Mouse (Mus musculus): ENCODE measurements around the gene F3. TPM values are rescaled to one million over a fixed set of nuclear protein-coding genes. Genes with fewer than 3 reads are reported as not detected.
A peak's percentile ranks its signal among the peaks of the same experiment; 100 is the strongest.

F3 gene
- polyA plus RNA-seq, 1 experiment = 56.6 TPM

DNA sequence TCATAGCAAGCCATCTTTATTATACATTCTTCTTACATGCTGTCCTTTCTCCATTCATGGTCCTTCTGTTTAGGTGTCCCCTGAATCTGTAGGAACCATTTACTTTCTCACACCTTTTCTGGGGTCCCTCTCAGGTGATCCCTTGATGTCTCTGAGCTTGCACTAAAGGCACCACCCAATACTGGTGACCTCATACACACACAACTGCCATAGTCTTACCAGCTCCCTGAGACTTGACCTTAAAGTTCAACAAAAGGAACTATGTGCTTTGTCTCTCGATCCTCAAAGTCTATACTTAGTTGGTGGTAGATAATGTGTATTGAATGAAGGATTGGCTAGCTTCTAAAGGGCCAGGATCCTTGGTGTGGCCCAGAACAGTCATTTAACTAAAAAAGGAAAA, 37.4 kb upstream of the F3 start:
- WGBS = 85% methylated on average over 1 of the region's 1 CpGs

GRCm38 (mm10) chr3:121686408-121686911, 36.9 kb upstream of the F3 start:
- no peak overlapping the region for H3K27ac ChIP-seq (ENCODE audit: insufficient read depth, low read length)
- DNase-seq = peak; percentile 19 to 23
- H3K27me3 ChIP-seq (ENCODE audit: control insufficient read depth, insufficient read depth, low read length) = no peaks in the 10 kb centered on the region
- WGBS = 29% methylated on average over 4 of the region's 4 CpGs
- no peak for TF ChIP-seq POLR2A (IDR thresholded peaks at IDR 0.05; ENCODE audit: borderline replicate concordance, insufficient read depth, low read length)
- no peak for TF ChIP-seq CTCF (IDR thresholded peaks at IDR 0.05; ENCODE audit: borderline replicate concordance, insufficient read depth, low read depth, low read length)
- H3K4me3 ChIP-seq (replicated peaks; ENCODE audit: insufficient read depth, low read depth, low read length) = no peak overlapping the region
- no peaks in the 10 kb centered on the region for H3K4me1 ChIP-seq (ENCODE audit: control insufficient read depth, insufficient read depth, low read length)

More for the DNA sequence above, 37.4 kb upstream of the F3 start:
- Histone ChIP-seq H3K4me1 (ENCODE audit: control insufficient read depth, insufficient read depth, low read length) (no peaks in the 10 kb centered on the region), H3K27ac (ENCODE audit: insufficient read depth, low read length) (no peak overlapping the region), H3K27me3 (ENCODE audit: control insufficient read depth, insufficient read depth, low read length) (no peaks in the 10 kb centered on the region), H3K4me3 (replicated peaks; ENCODE audit: insufficient read depth, low read depth, low read length) (no peak overlapping the region)
- TF ChIP-seq CTCF (IDR thresholded peaks at IDR 0.05; ENCODE audit: borderline replicate concordance, insufficient read depth, low read depth, low read length) (no peak), POLR2A (IDR thresholded peaks at IDR 0.05; ENCODE audit: borderline replicate concordance, insufficient read depth, low read length) (no peak)
- no peak for DNase-seq

DNA sequence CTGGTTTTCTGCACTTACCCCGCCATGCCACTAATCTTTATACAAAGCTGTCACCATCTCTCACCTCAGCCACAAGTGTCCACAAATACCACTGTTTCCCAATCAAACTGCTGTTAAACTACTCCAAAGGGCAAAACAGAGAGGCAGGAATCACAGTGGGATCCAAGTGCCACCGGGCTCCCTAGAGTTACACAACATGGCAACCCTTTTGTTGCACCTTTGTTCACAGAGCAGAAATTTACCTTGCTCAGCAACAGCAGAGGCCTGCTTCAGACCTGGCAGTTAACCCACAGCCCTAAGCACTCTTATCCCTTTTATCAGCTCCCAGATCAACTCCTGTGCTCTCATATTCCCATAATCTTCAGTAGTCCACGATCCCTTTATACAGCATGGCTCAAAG, 35.6 kb upstream of the F3 start:
- no peak overlapping the region for H3K27ac ChIP-seq (ENCODE audit: insufficient read depth, low read length)
- 88% methylated on average over 3 of the region's 3 CpGs for WGBS
- no peaks in the 10 kb centered on the region for H3K4me1 ChIP-seq (ENCODE audit: control insufficient read depth, insufficient read depth, low read length)
- no peak overlapping the region for H3K4me3 ChIP-seq (replicated peaks; ENCODE audit: insufficient read depth, low read depth, low read length)
- DNase-seq = no peak
- H3K27me3 ChIP-seq (ENCODE audit: control insufficient read depth, insufficient read depth, low read length) = no peaks in the 10 kb centered on the region
- TF ChIP-seq CTCF (IDR thresholded peaks at IDR 0.05; ENCODE audit: borderline replicate concordance, insufficient read depth, low read depth, low read length) = no peak
- no peak for TF ChIP-seq POLR2A (IDR thresholded peaks at IDR 0.05; ENCODE audit: borderline replicate concordance, insufficient read depth, low read length)

GRCm38 (mm10) chr3:121689029-121689428, 34.3 kb upstream of the F3 start:
- TF ChIP-seq POLR2A (IDR thresholded peaks at IDR 0.05; ENCODE audit: borderline replicate concordance, insufficient read depth, low read length) (no peak), CTCF (IDR thresholded peaks at IDR 0.05; ENCODE audit: borderline replicate concordance, insufficient read depth, low read depth, low read length) (no peak)
- Histone ChIP-seq H3K27me3 (ENCODE audit: control insufficient read depth, insufficient read depth, low read length) (no peaks in the 10 kb centered on the region), H3K4me3 (replicated peaks; ENCODE audit: insufficient read depth, low read depth, low read length) (no peak overlapping the region), H3K27ac (ENCODE audit: insufficient read depth, low read length) (no peak overlapping the region), H3K4me1 (ENCODE audit: control insufficient read depth, insufficient read depth, low read length) (no peaks in the 10 kb centered on the region)
- WGBS = 92% methylated on average over 5 of the region's 5 CpGs
- no peak for DNase-seq

DNA sequence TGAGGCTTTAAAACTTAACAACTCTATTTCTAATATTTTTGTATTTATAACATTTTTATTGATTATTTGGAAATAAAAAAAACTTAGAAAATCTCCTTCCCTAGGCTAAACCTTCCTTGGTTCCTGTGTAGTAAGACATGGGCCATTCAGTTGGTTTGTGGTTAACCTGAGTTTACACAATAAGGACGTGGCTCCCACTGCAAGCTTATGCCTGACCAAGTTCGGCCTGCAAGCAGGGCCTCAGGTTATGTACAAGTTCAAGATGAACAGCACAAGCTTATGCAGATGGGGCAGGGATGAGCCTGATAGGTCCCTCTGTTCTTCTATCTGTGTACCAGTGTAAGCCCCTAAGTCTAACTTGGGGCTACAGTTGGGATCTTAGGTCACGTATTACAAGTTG, 33.6 kb upstream of the F3 start:
- no peak for DNase-seq
- H3K27me3 ChIP-seq (ENCODE audit: control insufficient read depth, insufficient read depth, low read length) = no peaks in the 10 kb centered on the region
- H3K4me3 ChIP-seq (replicated peaks; ENCODE audit: insufficient read depth, low read depth, low read length) = no peak overlapping the region
- no peak for TF ChIP-seq CTCF (IDR thresholded peaks at IDR 0.05; ENCODE audit: borderline replicate concordance, insufficient read depth, low read depth, low read length)
- no peak for TF ChIP-seq POLR2A (IDR thresholded peaks at IDR 0.05; ENCODE audit: borderline replicate concordance, insufficient read depth, low read length)
- H3K4me1 ChIP-seq (ENCODE audit: control insufficient read depth, insufficient read depth, low read length) = no peaks in the 10 kb centered on the region
- 92% methylated on average over 3 of the region's 3 CpGs for WGBS
- H3K27ac ChIP-seq (ENCODE audit: insufficient read depth, low read length) = no peak overlapping the region

DNA sequence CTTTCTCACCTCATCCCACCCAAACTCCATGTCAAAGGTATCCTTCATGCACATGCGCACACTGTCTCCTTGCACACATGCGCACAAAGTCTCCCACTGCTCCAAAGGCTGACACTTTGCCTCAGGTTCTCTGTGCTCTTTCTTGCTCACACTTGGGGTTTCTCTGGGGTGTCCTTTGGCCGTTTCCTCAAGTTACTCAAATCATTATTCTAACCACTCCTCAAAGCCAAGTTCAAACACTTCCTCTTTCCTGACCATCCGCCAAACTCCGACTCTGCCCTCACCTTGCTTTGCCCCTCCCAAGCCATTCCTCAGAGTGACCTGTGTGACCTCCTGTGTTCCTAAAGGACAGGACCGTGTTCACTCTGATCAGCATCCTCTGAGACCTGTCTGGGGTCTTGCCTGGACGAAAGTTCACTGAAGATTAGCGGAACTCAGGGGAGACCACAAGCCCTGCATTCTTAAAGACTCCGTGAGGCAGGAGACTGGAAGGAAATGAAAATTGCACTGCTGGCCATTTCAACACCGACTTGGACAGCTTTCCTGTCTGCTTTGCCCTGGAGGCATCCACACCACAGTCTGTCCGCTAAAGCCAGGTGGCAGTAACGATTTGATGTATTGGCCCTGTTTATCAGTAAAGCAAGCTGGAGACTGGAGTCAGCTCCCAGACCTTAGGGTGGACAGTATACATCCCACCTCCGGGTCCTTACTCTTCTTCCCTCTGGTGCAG, 30.2 kb upstream of the F3 start:
- Histone ChIP-seq H3K27ac (ENCODE audit: insufficient read depth, low read length) (no peak overlapping the region), H3K27me3 (ENCODE audit: control insufficient read depth, insufficient read depth, low read length) (no peaks in the 10 kb centered on the region), H3K4me1 (ENCODE audit: control insufficient read depth, insufficient read depth, low read length) (no peaks in the 10 kb centered on the region), H3K4me3 (replicated peaks; ENCODE audit: insufficient read depth, low read depth, low read length) (no peak overlapping the region)
- TF ChIP-seq CTCF (IDR thresholded peaks at IDR 0.05; ENCODE audit: borderline replicate concordance, insufficient read depth, low read depth, low read length) (no peak), POLR2A (IDR thresholded peaks at IDR 0.05; ENCODE audit: borderline replicate concordance, insufficient read depth, low read length) (no peak)
- no peak for DNase-seq
- WGBS = 75% methylated on average over 13 of the region's 13 CpGs

DNA sequence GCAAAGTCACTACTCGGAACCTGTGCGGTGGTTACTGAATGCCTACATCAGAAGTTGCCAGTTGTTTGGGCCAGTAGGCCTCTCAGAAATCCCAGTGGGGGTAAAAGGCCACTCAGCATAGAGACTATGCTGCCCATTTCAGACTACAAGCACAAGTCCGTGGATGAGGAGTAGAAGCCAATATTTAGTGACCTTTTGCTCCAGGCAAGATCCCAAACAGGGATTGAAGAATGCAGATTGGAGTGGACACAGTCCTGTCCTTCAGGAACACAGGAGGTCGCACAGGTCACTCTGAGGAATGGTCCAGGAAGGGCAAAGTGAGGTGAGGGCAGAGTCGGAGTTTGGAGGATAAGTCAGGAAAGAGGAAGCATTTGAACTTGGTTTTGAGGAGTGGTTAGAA, 29.6 kb upstream of the F3 start:
- TF ChIP-seq CTCF (IDR thresholded peaks at IDR 0.05; ENCODE audit: borderline replicate concordance, insufficient read depth, low read depth, low read length) (no peak), POLR2A (IDR thresholded peaks at IDR 0.05; ENCODE audit: borderline replicate concordance, insufficient read depth, low read length) (no peak)
- H3K27me3 ChIP-seq (ENCODE audit: control insufficient read depth, insufficient read depth, low read length) = no peaks in the 10 kb centered on the region
- no peak overlapping the region for H3K27ac ChIP-seq (ENCODE audit: insufficient read depth, low read length)
- DNase-seq = no peak
- no peaks in the 10 kb centered on the region for H3K4me1 ChIP-seq (ENCODE audit: control insufficient read depth, insufficient read depth, low read length)
- 90% methylated on average over 5 of the region's 5 CpGs for whole genome bisulfite sequencing
- no peak overlapping the region for H3K4me3 ChIP-seq (replicated peaks; ENCODE audit: insufficient read depth, low read depth, low read length)

GRCm38 (mm10) chr3:121697169-121697568, 26.2 kb upstream of the F3 start:
- WGBS = 47% methylated on average over 7 of the region's 7 CpGs
- H3K27me3 ChIP-seq (ENCODE audit: control insufficient read depth, insufficient read depth, low read length) = no peaks in the 10 kb centered on the region; the same call in 1 of the 2 replicates
- TF ChIP-seq POLR2A (IDR thresholded peaks at IDR 0.05; ENCODE audit: borderline replicate concordance, insufficient read depth, low read length) = no peak
- TF ChIP-seq CTCF (IDR thresholded peaks at IDR 0.05; ENCODE audit: borderline replicate concordance, insufficient read depth, low read depth, low read length) = no peak
- DNase-seq = peak in 1 of 2 experiments; percentile 17
- H3K4me1 ChIP-seq (ENCODE audit: control insufficient read depth, insufficient read depth, low read length) = peaks cover 2% of the 10 kb centered on the region; the same call in 1 of the 2 replicates
- no peak overlapping the region for H3K27ac ChIP-seq (ENCODE audit: insufficient read depth, low read length)
- H3K4me3 ChIP-seq (replicated peaks; ENCODE audit: insufficient read depth, low read depth, low read length) = no peak overlapping the region

Data from cerebellum, adult 2 months (tissue).